Mouse (Mus musculus): Measurements from ENCODE around the gene Pus3. TPM values are rescaled to one million over a fixed set of nuclear protein-coding genes. Genes with fewer than 3 reads are reported as not detected.

Pus3 gene
- 7.9 and 9.3 TPM in 2 replicates for polyA plus RNA-seq (2015; fragmentation: Nextera tagmentation; extraction: Ambion mirVana)

DNA sequence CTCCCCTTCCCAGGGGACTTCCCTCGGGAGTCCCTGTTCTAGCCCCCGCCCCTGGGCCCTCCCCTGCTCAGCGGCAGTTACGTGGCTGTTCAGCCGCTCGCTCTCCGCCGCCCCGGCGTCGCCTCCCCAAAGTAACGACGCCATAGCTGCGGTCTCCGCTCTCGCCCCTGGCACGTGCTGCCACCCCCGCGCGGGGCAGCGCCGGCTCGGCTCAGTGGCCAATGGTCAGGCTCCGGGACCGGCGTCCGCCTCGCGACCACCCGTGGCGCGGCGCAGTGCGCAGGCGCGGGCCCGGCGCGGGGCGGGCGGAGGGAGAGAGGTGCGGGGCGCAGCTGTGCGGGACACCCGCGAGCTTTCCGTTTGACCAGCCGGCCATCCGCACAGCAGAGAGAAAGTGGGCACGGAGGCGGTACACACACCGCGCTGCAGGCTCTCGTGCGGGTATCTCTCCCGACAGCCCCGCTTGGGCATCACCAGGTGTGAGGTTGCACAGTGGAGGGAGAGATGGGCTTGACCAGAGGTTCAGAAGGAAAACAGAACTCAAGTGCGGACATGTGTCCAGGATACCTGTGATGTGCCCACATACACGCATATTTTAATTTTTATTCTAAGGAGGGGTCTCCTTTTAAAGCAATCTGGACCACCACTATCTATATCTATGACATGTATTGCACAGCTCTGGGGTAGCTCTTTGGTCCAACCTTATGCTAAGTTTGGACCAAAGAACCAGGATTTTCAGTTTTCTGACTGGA is at the start of gene Pus3, which contains the start of gene Ddx25:
Pus3 (plus strand) TSS at position 339 of the 752 bp plus-strand sequence.
Ddx25 (minus strand) TSS at position 272 of the 752 bp plus-strand sequence.
- no peaks in the 10 kb centered on the region for H3K36me3 ChIP-seq (ENCODE audit: control insufficient read depth, insufficient read depth, low read length)
- peak within 1 kb of the TSS; percentile 61 for H3K9ac ChIP-seq (ENCODE audit: low read length)
- H3K4me1 ChIP-seq (replicated peaks; ENCODE audit: control insufficient read depth, insufficient read depth), result no peaks in the 10 kb centered on the region; the same call in 1 of the 2 replicates
- H3K27me3 ChIP-seq (ENCODE audit: control insufficient read depth, insufficient read depth, low read length), result no peaks in the 10 kb centered on the region; the same call in 1 of the 2 replicates
- DNase-seq (ENCODE audit: low spot score) (peak; percentile 40), ATAC-seq (ENCODE audit: low FRiP score, low TSS enrichment) (peak; percentile 73)
- under 1% methylated on average over 57 of the region's 59 CpGs for WGBS
- H3K27ac ChIP-seq (replicated peaks), result no peak within 1 kb of the TSS
- no peaks in the 10 kb centered on the region for H3K9me3 ChIP-seq (ENCODE audit: control insufficient read depth, low read length)
- H3K4me2 ChIP-seq (replicated peaks; ENCODE audit: low read depth), result peak within 1 kb of the TSS; percentile 97
- H3K4me3 ChIP-seq (ENCODE audit: low read depth, low read length), result peak within 1 kb of the TSS; percentile 61
- no peak for TF ChIP-seq CTCF (IDR thresholded peaks at IDR 0.05; ENCODE audit: low read depth)
- TF ChIP-seq EP300 (optimal IDR thresholded peaks at IDR 0.05), result no peak

GRCm38 (mm10) chr9:35513900-35514299 is 44.5 kb upstream of the Pus3 start:
- Histone ChIP-seq H3K36me3 (ENCODE audit: control insufficient read depth, insufficient read depth, low read length) (no peaks in the 10 kb centered on the region), H3K9ac (ENCODE audit: low read length) (no peak overlapping the region), H3K27me3 (ENCODE audit: control insufficient read depth, insufficient read depth, low read length) (no peaks in the 10 kb centered on the region), H3K9me3 (ENCODE audit: control insufficient read depth, low read length) (no peaks in the 10 kb centered on the region), H3K4me2 (replicated peaks; ENCODE audit: low read depth) (no peak overlapping the region), H3K4me3 (ENCODE audit: low read depth, low read length) (no peak overlapping the region), H3K27ac (replicated peaks) (no peak overlapping the region), H3K4me1 (replicated peaks; ENCODE audit: control insufficient read depth, insufficient read depth) (no peaks in the 10 kb centered on the region)
- no peak for ATAC-seq (ENCODE audit: low FRiP score, low TSS enrichment)
- TF ChIP-seq EP300 (optimal IDR thresholded peaks at IDR 0.05), result no peak
- no peak for TF ChIP-seq CTCF (IDR thresholded peaks at IDR 0.05; ENCODE audit: low read depth)
- WGBS, result 90% methylated on average over 4 of the region's 4 CpGs
- DNase-seq (ENCODE audit: low spot score), result no peak

GRCm38 (mm10) chr9:35516182-35516581 is 42.2 kb upstream of the Pus3 start:
- no peak for ATAC-seq (ENCODE audit: low FRiP score, low TSS enrichment)
- H3K36me3 ChIP-seq (ENCODE audit: control insufficient read depth, insufficient read depth, low read length), result no peaks in the 10 kb centered on the region
- WGBS, result 83% methylated on average over 5 of the region's 5 CpGs

DNA sequence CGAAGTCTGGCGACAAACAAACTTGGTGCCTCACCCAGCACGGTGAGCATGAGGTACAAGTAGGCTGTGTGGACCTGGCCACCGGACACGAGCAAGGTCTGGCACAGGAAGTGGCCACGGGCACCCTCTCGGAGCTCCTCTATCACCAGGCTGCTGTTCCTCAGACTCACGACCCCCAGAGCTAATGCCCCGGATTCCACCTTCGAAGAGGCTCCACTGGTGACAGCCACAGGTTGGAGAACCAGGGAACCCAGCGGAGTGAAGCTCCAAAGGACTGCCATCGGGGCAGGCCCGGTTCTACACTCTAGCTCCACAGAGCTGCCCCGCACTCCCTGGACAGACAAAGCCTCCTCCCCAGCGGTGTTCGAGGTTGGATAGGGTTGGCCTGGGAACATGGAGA is 41.7 kb upstream of the Pus3 start:
- H3K27me3 ChIP-seq (ENCODE audit: control insufficient read depth, insufficient read depth, low read length), result no peaks in the 10 kb centered on the region
- no peak for DNase-seq (ENCODE audit: low spot score)
- ATAC-seq (ENCODE audit: low FRiP score, low TSS enrichment), result no peak
- no peaks in the 10 kb centered on the region for H3K4me1 ChIP-seq (replicated peaks; ENCODE audit: control insufficient read depth, insufficient read depth)
- H3K36me3 ChIP-seq (ENCODE audit: control insufficient read depth, insufficient read depth, low read length), result no peaks in the 10 kb centered on the region
- 89% methylated on average over 16 of the region's 16 CpGs for WGBS
- H3K9ac ChIP-seq (ENCODE audit: low read length), result no peak overlapping the region
- TF ChIP-seq CTCF (IDR thresholded peaks at IDR 0.05; ENCODE audit: low read depth) (no peak), EP300 (optimal IDR thresholded peaks at IDR 0.05) (no peak)
- no peak overlapping the region for H3K4me3 ChIP-seq (ENCODE audit: low read depth, low read length)
- H3K27ac ChIP-seq (replicated peaks), result no peak overlapping the region
- no peak overlapping the region for H3K4me2 ChIP-seq (replicated peaks; ENCODE audit: low read depth)
- H3K9me3 ChIP-seq (ENCODE audit: control insufficient read depth, low read length), result no peaks in the 10 kb centered on the region

More at GRCm38 (mm10) chr9:35516182-35516581, 42.2 kb upstream of the Pus3 start:
- Histone ChIP-seq H3K9ac (ENCODE audit: low read length) (no peak overlapping the region), H3K27me3 (ENCODE audit: control insufficient read depth, insufficient read depth, low read length) (no peaks in the 10 kb centered on the region), H3K4me2 (replicated peaks; ENCODE audit: low read depth) (no peak overlapping the region), H3K4me3 (ENCODE audit: low read depth, low read length) (no peak overlapping the region), H3K9me3 (ENCODE audit: control insufficient read depth, low read length) (no peaks in the 10 kb centered on the region), H3K27ac (replicated peaks) (no peak overlapping the region), H3K4me1 (replicated peaks; ENCODE audit: control insufficient read depth, insufficient read depth) (no peaks in the 10 kb centered on the region)
- DNase-seq (ENCODE audit: low spot score), result no peak
- TF ChIP-seq CTCF (IDR thresholded peaks at IDR 0.05; ENCODE audit: low read depth) (no peak), EP300 (optimal IDR thresholded peaks at IDR 0.05) (no peak)

DNA sequence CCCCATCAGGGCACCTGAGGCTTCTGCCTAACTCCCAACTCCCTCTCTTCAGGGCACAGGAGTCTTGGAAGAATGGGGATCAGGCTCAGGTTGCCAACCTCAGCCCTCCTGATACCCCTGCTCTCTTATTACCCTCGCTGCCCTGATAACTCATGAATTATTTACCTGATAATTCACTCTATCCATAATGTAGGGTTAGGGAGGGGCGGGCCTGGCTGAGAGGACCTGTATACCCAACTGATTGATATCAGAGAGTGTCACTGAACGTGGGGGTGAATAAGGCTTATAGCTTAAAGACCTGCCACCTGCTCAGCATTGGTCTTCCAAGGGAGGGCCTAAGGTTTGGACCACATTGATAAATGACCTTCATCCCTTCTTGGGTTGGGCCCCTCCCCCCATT is 40.2 kb upstream of the Pus3 start, which contains the start of gene Gm1113:
Gm1113 (minus strand) TSS at position 101 of the 400 bp plus-strand sequence.
- TF ChIP-seq CTCF (IDR thresholded peaks at IDR 0.05; ENCODE audit: low read depth) (no peak), EP300 (optimal IDR thresholded peaks at IDR 0.05) (no peak)
- no peaks in the 10 kb centered on the region for H3K27me3 ChIP-seq (ENCODE audit: control insufficient read depth, insufficient read depth, low read length)
- no peak within 1 kb of the TSS for H3K4me3 ChIP-seq (ENCODE audit: low read depth, low read length)
- no peaks in the 10 kb centered on the region for H3K9me3 ChIP-seq (ENCODE audit: control insufficient read depth, low read length)
- WGBS, result 70% methylated on average over 3 of the region's 3 CpGs
- no peak within 1 kb of the TSS for H3K27ac ChIP-seq (replicated peaks)
- no peak within 1 kb of the TSS for H3K9ac ChIP-seq (ENCODE audit: low read length)
- no peaks in the 10 kb centered on the region for H3K4me1 ChIP-seq (replicated peaks; ENCODE audit: control insufficient read depth, insufficient read depth)
- H3K4me2 ChIP-seq (replicated peaks; ENCODE audit: low read depth), result no peak within 1 kb of the TSS
- no peak for DNase-seq (ENCODE audit: low spot score)
- H3K36me3 ChIP-seq (ENCODE audit: control insufficient read depth, insufficient read depth, low read length), result no peaks in the 10 kb centered on the region
- ATAC-seq (ENCODE audit: low FRiP score, low TSS enrichment), result no peak
